Mouse (Mus musculus): Measurements from ENCODE around the gene Gm8764. TPM values are rescaled to one million over a fixed set of nuclear protein-coding genes. Genes with fewer than 3 reads are reported as not detected.

Gene Gm8764
- polyA plus RNA-seq, 1 experiment from 2014 or later, result not detected

DNA sequence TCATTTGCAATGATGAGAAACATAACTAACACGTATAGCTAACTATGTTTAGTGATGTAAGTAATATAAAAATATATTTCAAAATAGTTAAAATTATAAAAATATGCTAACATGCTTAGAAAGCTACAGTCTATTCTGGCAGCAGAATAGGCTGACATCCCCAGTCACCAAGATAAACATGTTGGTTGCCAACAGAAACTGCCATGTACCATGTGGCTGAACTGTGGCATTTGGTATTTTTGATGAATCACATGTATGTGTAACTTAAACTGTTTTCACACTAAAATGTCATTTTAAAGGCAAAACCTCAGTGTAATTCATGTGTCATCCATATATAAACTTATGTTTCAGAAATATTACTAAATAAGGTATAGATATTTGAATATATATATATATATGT, 49.8 kb downstream of the Gm8764 start:
- Histone ChIP-seq H3K27ac (ENCODE audit: low read depth) (no peak overlapping the region), H3K4me1 (ENCODE audit: insufficient read depth) (no peaks in the 10 kb centered on the region), H3K9me3 (ENCODE audit: low read depth, low read length) (no peaks in the 10 kb centered on the region), H3K9ac (no peak overlapping the region), H3K4me3 (ENCODE audit: low read depth, low read length) (no peak overlapping the region), H3K36me3 (ENCODE audit: insufficient read depth) (no peaks in the 10 kb centered on the region), H3K27me3 (ENCODE audit: insufficient read depth, low read length) (no peaks in the 10 kb centered on the region), H3K4me2 (no peak overlapping the region)
- DNase-seq (no peak), ATAC-seq (ENCODE audit: insufficient read depth) (no peak)
- no peak for TF ChIP-seq CTCF (IDR thresholded peaks at IDR 0.05; ENCODE audit: low read depth)
- 77% methylated on average over 1 of the region's 1 CpGs for WGBS

GRCm38 (mm10) chr10:104210268-104210990, 50.6 kb downstream of the Gm8764 start:
- ATAC-seq (ENCODE audit: insufficient read depth), result no peak
- Histone ChIP-seq H3K4me1 (ENCODE audit: insufficient read depth) (no peaks in the 10 kb centered on the region), H3K27me3 (ENCODE audit: insufficient read depth, low read length) (no peaks in the 10 kb centered on the region), H3K27ac (ENCODE audit: low read depth) (no peak overlapping the region), H3K4me3 (ENCODE audit: low read depth, low read length) (no peak overlapping the region), H3K9ac (no peak overlapping the region), H3K9me3 (ENCODE audit: low read depth, low read length) (no peaks in the 10 kb centered on the region), H3K36me3 (ENCODE audit: insufficient read depth) (no peaks in the 10 kb centered on the region), H3K4me2 (no peak overlapping the region)
- TF ChIP-seq CTCF (IDR thresholded peaks at IDR 0.05; ENCODE audit: low read depth), result no peak
- WGBS, result 71% methylated on average over 3 of the region's 3 CpGs
- DNase-seq, result no peak

Other genes starting within 250 kb of the Gm8764 start
- not detected in 2 replicates for gene Gm21293, start 17.0 kb upstream of the Gm8764 start, polyA plus RNA-seq (2014; fragmentation: Nextera tagmentation; extraction: Ambion mirVana)
- gene Gm6763, start 8.5 kb upstream of the Gm8764 start, polyA plus RNA-seq (2014; fragmentation: Nextera tagmentation; extraction: Ambion mirVana), result not detected in 2 replicates
- gene Gm21304, start 8.5 kb downstream of the Gm8764 start, polyA plus RNA-seq (2014; fragmentation: Nextera tagmentation; extraction: Ambion mirVana), result not detected in 2 replicates
- not detected in 2 replicates for gene Gm21312, start 17.0 kb downstream of the Gm8764 start, polyA plus RNA-seq (2014; fragmentation: Nextera tagmentation; extraction: Ambion mirVana)
- gene Gm20765, start 25.5 kb downstream of the Gm8764 start, polyA plus RNA-seq (2014; fragmentation: Nextera tagmentation; extraction: Ambion mirVana), result not detected in 2 replicates
- gene Gm4340, start 34.0 kb downstream of the Gm8764 start, polyA plus RNA-seq (2014; fragmentation: Nextera tagmentation; extraction: Ambion mirVana), result not detected in 2 replicates